Mouse (Mus musculus): ENCODE measurements at regions not wholly inside any gene's neighbourhood (a gene's known extent, or its start where the extent isn't known, plus 50 kb on each side); places are given as distances from the start of the nearest gene placed in this dataset.
A peak's percentile ranks its signal among the peaks of the same experiment; 100 is the strongest.
"Not testable (repeated sequence)": the region's sequence is repeated elsewhere in the genome, so short reads cannot be mapped to it uniquely, and the experiment has no call there.

DNA sequence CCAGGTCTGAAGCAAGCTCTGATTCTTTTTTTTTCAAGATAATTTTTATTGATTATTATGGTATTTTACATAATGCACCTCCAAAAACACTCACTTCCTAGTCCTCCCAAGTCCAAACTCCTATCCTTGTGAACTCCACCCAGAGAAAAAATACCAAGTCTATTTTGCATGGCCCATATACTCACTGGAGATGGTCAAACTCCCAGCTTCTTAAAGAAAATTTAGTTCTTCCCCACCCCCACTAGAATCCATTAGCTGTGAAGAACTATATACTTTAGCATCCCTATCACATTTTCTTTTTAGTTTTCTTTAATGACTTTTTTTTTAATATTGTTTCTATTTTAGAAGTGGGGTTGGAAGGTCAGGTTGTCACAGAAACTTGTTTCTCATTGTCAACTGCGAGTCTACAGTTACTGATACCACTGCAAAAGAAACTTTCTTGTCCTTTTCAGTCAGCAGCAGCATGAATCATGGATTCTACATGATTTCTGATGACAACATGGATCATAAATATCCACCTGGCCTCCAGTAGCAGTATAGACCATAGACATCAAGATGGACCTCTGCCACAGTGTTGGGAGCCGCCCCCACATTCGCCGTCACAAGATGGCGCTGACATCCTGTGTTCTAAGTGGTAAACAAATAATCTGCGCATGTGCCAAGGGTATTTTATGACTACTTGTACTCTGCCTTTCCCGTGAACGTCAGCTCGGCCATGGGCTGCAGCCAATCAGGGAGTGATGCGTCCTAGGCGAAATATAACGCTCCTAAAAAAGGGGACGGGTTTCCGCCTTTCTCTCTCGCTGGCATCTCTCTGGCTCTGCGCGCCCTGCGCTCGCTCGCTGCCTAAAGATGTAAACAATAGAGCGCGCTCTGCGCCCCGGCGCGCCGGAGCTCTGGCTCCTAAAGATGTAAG is 69.0 kb downstream of the Pgr15l start:
- peak overlapping the region; percentile 43 for H3K4me3 ChIP-seq
- peak; percentile 20 for DNase-seq (ENCODE audit: low spot score)
- not testable (repeated sequence) for H3K27ac ChIP-seq (replicated peaks); H3K36me3 ChIP-seq (replicated peaks); H3K27me3 ChIP-seq (replicated peaks; ENCODE audit: low read depth, poor library complexity, severe bottlenecking); H3K4me1 ChIP-seq; H3K9me3 ChIP-seq
- 45% methylated on average over 24 of the region's 27 CpGs for WGBS

DNA sequence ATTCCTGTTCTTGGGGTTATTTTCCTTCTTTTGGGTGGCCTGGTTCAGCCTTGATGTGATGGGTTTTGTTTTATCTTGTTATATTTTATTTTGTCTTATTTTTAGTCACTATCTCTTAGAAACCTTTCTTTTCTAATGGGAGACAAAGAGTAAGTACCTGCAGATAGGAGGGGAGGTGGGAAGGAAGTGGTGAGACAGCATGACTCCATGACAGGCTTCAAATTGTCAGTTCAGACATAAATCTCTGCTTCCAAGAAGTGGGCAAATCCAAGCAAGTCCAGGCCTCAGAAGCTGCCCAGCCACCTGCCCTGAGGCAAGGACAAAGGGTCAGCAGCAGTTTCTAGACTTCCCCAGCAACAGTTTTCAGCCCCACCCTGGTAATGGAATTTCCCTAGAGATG is 69.8 kb downstream of the Pgr15l start:
- H3K27me3 ChIP-seq (replicated peaks; ENCODE audit: low read depth, poor library complexity, severe bottlenecking) = no peaks in the 10 kb centered on the region
- H3K27ac ChIP-seq (replicated peaks) = no peak overlapping the region
- H3K4me3 ChIP-seq = peak overlapping the region; percentile 43
- H3K36me3 ChIP-seq (replicated peaks) = no peaks in the 10 kb centered on the region
- H3K4me1 ChIP-seq = no peaks in the 10 kb centered on the region
- no peaks in the 10 kb centered on the region for H3K9me3 ChIP-seq
- peak; percentile 13 for DNase-seq (ENCODE audit: low spot score)

DNA sequence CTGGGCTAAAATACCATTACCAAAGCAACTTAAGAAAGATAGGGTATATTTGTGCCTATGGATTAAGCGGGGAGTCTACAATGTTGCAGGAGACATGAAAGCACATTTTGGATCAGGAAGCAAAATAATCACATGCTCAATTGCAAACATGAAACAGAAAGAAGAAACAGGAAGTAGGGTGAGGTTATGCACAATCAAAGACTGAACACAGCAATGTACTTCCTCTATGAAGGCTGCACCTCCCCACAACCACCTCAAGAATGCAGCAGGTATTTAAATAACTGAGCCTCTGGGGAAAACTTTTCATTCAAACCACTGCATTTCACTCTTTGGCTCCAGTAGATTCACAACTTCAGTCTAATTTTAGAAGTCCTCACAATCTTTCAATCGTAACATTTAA is 83.8 kb downstream of the Pgr15l start:
- WGBS = 89% methylated on average over 2 of the region's 2 CpGs
- no peak for DNase-seq (ENCODE audit: low spot score)
- no peaks in the 10 kb centered on the region for H3K9me3 ChIP-seq
- H3K36me3 ChIP-seq (replicated peaks) = no peaks in the 10 kb centered on the region
- no peaks in the 10 kb centered on the region for H3K27me3 ChIP-seq (replicated peaks; ENCODE audit: low read depth, poor library complexity, severe bottlenecking)
- no peak overlapping the region for H3K4me3 ChIP-seq
- no peaks in the 10 kb centered on the region for H3K4me1 ChIP-seq
- no peak overlapping the region for H3K27ac ChIP-seq (replicated peaks)
